Mouse (Mus musculus) embryonic stem cell, embryonic (primary cell): ENCODE measurements around the gene Gpr119.

Source experiments
- CTCF ChIA-PET, 4 experiments: fragments of 300-600 bp in 2 of 4; fragments of 350-600 bp in 2 of 4; sonication (Branson Sonifier 250); formaldehyde crosslinking; loops; one replicate each; lab custom pipeline; 2022; ENCODE audit warnings: inconsistent platforms in 2 of 4; lab: Charles Lee
- POLR2A ChIA-PET, 4 experiments: fragments of 300-600 bp in 2 of 4; fragments of 350-600 bp in 2 of 4; sonication (Branson Sonifier 250); formaldehyde crosslinking; loops; one replicate each; lab custom pipeline; 2022; ENCODE audit warnings: antibody characterized with exemption in 4 of 4, inconsistent platforms in 1 of 4; lab: Charles Lee

The Gpr119 gene

DNA sequence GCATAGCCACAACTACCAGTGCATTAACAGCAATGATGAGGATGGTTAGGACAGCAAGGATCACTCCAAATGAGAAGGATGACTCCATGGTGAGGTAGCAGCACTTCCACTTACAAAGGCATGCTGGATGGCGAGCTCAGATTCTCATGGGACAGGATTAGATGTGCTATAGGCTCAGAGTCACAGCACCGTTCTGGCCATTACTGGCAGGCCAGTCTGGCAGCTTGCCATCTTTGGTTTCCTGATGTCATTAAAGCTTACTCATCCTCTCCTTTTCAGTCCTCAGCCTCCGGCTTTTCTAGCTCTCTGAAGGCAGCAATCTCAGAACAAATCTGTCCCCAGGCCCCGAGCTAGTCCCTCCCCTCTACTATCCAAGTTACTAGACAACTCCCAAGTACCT, at the start of gene Gpr119:
TSS of gene Gpr119 (minus strand) at position 308 of the 400 bp plus-strand sequence.
- CTCF ChIA-PET, result interaction anchor here in 3 of 4 experiments (0.6 to 1.2 kb wide), 3 partner anchors 10 to 598 kb away, joined by 3 read pairs; no protein-coding TSS in a partner anchor
- POLR2A ChIA-PET, result no interaction called here

DNA sequence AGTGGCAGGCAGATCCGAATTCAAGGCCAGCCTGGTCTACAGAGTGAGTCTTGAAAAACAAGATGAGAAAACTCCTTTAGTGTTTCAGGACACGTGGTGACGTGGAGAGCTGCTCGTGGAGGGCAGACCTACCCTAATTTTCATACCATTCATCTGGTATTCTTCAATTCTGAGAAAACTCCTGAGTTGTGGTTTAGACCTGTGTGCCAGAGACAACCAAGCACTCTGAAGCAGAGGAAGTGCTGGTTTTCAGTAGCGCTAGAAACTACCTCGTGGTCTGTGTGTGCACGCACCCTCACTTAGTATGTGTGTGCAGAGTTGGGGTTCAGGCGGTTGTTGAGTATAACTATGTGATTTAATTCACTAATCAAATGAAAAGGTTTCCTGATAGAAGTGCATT, 38.6 kb upstream of the Gpr119 start:
- POLR2A ChIA-PET, result interaction anchor here in 1 of 4 experiments (0.6 kb wide), 1 partner anchor 270 kb away, joined by 3 read pairs; no protein-coding TSS in a partner anchor
- CTCF ChIA-PET, result no interaction called here

DNA sequence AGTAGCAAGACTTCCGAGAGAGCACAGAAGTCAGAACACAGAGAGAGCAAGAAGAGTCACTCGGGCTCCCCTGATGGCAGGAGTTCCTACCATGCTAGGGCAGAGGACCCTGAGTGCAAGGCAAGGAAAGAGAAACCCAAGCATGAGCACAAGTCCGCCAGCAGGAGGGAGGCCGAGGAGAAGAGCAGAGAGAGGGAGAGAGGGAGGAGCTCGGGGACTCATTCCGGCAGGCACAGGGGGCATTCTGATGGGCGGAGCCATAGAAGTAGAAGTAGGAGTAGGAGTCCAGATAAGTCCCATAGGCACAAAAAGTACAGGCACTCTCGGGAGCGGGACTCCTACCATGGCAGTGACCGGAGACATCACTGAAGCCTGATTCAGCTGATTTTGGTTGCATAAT, 35.4 kb upstream of the Gpr119 start:
- CTCF ChIA-PET, result no interaction called here
- POLR2A ChIA-PET, result no interaction called here

DNA sequence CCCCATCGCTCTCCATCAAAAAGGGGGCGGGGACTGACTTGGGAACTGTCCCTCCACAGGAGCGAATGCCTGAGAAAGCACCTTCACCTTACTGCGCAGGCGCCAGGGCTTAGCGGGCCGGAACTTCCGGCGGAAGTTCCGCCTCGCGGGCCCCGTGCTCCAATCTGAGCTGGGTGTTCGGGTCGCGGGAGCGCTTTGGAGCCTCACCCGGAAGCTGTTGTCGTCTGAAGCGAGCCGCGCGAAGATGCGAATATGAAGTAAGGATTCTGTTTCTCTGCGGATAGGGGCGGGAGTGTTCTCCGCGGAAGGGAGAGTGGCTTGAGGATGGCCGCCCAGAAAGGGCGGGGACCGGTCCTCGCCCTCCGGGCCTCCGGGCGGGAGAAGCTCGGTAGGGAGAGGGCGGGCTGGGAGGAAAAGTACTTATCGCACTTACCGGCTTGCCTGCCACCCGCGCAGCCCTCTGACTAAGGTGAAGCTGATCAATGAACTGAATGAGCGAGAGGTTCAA, 20.6 kb upstream of the Gpr119 start, which contains the start of gene Rbmx2:
TSS of gene Rbmx2 (plus strand) at position 141 of the 508 bp plus-strand sequence.
- ChIA-PET POLR2A (interaction anchor here in 3 of 4 experiments (0.6 to 2.2 kb wide), 9 partner anchors 9 to 594 kb away, joined by 3 to 8 read pairs (median 3); partner anchors contain the start of gene Enox2 (in 2 of the 3)), CTCF (interaction anchor here in 1 of 4 experiments (0.6 kb wide), 1 partner anchor 111 kb away, joined by 3 read pairs; no protein-coding TSS in a partner anchor)

DNA sequence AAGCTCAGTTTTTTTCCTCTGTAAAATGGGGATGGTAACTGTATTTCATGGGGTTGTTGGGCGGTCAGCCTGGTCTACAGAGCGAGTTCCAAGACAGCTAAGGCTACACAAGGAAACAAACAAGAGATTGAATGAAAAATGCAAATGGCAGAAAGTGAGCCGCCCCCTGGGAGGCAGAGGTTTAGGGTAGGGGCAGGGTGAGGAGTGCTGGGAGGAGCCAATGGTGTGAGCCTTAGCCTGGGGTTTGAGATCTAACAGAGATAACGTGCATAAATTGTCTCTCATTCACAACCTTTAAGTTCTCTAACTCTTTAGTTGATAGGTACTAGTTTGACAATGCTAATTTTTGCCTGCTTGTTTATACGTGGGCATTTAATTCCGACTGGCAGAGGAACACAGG, 20.2 kb upstream of the Gpr119 start:
- POLR2A ChIA-PET, result interaction anchor here in 3 of 4 experiments (0.6 to 2.2 kb wide), 6 partner anchors 12 to 594 kb away, joined by 3 to 8 read pairs (median 4); partner anchors contain the start of gene Enox2 (in 1 of the 3)
- CTCF ChIA-PET, result interaction anchor here in 2 of 4 experiments (0.6 kb wide), 2 partner anchors 10 to 110 kb away, joined by 3 read pairs; no protein-coding TSS in a partner anchor

DNA sequence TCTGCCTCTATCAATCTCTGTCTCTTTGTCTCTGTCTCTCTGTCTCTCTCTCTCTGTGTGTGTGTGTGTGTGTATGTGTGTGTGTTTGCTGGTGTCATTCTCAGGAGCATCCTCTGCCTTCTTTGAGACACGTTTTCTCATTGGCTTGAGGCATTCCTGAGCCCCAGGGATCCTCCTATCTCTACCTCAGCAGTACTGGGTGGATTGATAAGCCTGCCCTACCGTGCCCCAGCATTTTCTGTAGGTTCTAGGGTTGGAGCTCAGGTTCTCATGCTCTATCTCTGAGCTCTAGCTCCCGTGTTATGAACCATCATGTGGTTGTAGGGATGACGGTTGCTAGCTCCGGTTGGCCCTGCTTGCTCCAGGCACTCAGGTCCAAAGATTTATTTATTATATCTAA, 9.6 kb upstream of the Gpr119 start:
- POLR2A ChIA-PET, result interaction anchor here in 1 of 4 experiments (0.6 kb wide), 1 partner anchor 274 kb away, joined by 4 read pairs; no protein-coding TSS in a partner anchor

DNA sequence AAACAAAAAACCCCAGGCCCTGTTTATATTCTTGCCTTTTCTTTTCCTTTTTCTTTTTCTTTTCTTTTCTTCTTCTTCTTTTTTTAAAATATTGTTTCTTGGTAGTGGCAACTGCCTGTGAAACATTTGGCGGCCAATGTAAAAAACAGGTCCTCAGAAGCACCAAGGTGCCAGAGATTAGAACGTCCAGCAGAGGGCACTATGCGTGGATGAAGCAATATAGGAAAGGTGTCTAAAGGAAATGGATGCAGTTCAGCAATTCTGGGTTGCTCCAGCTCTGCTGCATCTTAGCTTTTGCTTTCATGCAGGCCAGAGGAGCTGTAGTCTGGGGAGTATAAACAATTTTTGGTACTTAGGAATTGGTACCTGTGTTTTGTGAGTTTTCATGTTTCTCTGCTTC, 9.2 kb upstream of the Gpr119 start:
- ChIA-PET POLR2A (no interaction called here), CTCF (interaction anchor here in 3 of 4 experiments (0.6 to 1.5 kb wide), 5 partner anchors 8 to 620 kb away, joined by 3 read pairs; no protein-coding TSS in a partner anchor)

More for the DNA sequence above, 9.6 kb upstream of the Gpr119 start:
- CTCF ChIA-PET, result interaction anchor here in 3 of 4 experiments (0.6 to 1.5 kb wide), 6 partner anchors 8 to 620 kb away, joined by 3 read pairs; no protein-coding TSS in a partner anchor

DNA sequence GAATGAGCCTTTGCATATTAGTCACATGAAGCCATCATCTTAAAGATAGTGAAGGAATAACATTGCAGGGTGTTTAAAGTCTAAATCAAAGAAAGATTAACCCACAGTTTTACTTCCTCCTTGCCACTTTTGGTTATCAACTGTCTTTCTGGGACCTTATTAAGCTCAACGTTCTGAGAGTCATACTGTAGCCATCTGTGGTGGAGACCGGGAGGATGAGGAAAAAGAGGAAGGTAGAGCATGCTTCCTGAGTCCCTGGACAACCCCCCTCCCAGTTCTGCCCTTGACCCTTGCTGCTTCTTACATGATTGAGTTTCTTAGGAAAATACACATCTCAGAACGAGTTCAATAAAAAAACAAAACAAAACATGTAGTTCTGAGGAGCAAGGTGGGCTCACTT, 2.6 kb downstream of the Gpr119 start:
- CTCF ChIA-PET, result no interaction called here
- POLR2A ChIA-PET, result no interaction called here

DNA sequence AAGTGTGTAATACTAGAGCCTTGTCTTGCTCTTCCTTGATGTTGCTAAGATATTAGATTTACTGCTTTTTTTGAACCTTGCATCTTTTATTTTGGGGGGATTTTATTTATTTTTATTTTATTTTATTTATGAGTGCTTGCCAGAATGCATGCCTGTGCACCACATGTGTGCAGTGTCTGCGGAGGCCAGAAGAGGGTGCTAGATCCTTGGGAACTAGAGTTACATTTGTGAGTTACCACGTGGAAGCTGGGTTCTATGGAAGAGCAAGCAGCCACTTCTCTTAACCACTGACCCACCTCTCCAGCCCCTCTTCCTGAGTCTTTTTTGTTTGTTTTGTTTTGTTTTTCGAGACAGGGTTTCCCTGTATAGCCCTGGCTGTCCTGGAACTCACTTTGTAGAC, 4.7 kb downstream of the Gpr119 start:
- ChIA-PET POLR2A (interaction anchor here in 1 of 4 experiments (0.6 kb wide), 1 partner anchor 25 kb away, joined by 3 read pairs; the partner anchor contains the start of gene Rbmx2), CTCF (interaction anchor here in 2 of 4 experiments (0.6 to 1.0 kb wide), 2 partner anchors 14 to 1102 kb away, joined by 3 to 6 read pairs; no protein-coding TSS in a partner anchor)

DNA sequence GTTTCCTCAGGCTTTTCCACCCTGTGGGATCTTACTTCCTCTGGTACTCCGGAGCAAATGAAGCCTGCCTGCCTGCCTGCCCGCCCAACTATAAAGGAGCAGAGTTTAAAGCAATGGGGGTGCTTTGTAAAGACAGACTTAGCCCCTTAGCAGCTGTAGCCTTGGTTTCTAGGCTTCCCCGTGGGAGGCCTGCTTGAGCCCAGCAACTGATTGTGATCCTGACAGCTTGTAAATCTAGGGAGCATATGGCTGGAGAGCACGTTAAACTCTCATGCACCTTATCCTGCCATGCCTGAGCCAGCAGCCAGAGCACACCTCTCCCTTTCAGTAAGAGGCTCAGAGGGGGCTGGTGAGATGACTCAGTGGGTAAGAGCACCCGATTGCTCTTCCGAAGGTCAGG, 7.5 kb downstream of the Gpr119 start:
- POLR2A ChIA-PET, result interaction anchor here in 1 of 4 experiments (0.5 kb wide), 1 partner anchor 163 kb away, joined by 8 read pairs; no protein-coding TSS in a partner anchor

DNA sequence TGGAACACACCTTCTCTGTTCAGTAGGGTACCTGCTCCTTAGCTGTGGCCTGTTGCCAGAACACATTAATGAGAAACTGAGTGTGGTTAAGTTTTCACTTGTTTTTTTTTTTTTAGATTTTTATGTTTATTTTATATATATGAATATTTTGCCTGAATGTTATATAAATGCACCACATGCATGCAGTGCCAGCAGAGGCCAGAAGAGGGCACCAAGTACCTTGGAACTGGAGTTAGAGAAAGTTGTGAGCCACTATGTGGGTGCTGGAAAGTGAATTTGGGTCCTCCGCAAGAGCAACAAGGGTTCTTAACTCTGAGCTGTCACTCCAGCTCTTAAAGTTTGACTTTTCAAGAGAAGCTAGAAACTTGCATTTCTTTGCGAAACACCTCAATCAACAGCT, 30.2 kb downstream of the Gpr119 start:
- CTCF ChIA-PET, result interaction anchor here in 2 of 4 experiments (0.7 kb wide), 2 partner anchors 10 to 103 kb away, joined by 3 to 4 read pairs; no protein-coding TSS in a partner anchor
- POLR2A ChIA-PET, result no interaction called here

More for the DNA sequence above, 7.5 kb downstream of the Gpr119 start:
- CTCF ChIA-PET, result interaction anchor here in 1 of 4 experiments (0.6 to 0.7 kb wide), 2 partner anchors 755 to 1972 kb away, joined by 3 read pairs; no protein-coding TSS in a partner anchor

DNA sequence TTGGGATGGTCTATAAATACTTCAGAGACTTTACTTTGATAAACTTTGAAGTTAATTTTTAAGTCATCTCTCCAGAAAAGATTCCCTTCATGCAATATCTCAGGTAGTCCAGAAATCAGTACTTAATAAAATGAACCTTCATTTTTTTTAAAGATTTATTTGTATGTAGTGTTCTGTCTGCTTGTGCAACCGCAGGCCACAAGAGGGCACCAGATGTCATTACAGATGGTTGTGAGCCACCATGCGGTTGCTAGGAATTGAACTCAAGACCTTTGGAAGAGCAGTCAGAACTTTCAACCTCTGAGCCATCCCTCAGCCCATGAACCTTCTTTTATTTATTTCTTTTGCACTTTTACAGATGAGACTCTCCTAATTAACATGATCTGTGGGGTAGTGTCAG, 37.2 kb downstream of the Gpr119 start:
- POLR2A ChIA-PET, result interaction anchor here in 1 of 4 experiments (0.6 kb wide), 1 partner anchor 51 kb away, joined by 3 read pairs; no protein-coding TSS in a partner anchor

DNA sequence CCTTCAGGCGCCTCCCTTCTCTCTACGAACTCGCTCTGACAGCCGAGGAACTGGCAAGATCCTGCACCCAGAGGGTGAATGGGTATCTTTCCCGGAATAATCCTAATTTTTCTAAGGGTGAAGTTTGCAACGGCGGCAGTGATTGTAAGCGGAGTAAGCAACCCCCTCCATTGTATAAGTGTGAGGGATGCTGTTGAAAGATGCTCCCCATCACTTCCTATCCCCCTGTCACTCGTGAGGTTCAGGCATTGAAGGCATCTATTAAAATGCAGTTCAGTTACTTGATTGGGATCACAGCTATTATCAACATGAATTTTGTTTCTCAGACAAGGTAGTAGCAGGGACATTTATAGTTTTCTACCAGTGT, 50.2 kb downstream of the Gpr119 start:
- ChIA-PET CTCF (no interaction called here), POLR2A (interaction anchor here in 2 of 4 experiments (0.7 to 3.0 kb wide), 4 partner anchors 15 to 32 kb away, joined by 3 to 10 read pairs (median 6); partner anchors contain the start of gene Zfp280c (in 1 of the 2))

More for the DNA sequence above, 37.2 kb downstream of the Gpr119 start:
- CTCF ChIA-PET, result no interaction called here

DNA sequence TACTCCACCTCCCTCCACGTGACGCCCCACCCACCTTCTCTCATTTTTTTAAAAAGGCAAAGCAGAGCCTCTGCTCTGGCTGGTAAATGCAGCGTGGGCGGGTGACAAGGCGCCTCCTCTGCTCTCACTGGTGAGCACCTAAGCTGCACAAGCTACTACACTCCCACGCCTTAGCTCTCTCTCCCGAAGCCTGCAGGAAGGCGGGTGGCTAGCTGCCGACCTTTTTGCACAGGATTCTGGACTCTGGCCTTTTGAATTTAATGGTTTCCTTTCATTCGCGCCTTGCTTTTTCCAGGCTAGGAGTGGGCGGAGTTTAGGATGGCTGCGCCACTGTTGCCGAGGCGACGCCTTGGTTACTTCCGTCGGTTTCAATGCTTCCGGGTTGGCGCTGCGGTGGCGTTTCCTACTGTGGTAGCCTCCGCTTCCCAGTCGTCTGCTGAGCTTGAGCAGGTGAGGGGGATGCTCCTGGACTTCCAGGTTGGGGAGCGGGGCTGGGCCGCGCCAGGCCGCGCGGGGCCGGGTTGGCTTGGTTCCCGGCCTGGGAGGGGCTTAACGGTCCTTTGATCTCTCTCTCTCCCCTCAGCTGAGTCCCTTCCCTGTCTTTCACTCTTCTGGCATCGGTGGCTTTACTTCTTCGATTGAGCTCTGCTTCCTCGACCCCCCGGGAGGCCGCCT, 50.8 kb downstream of the Gpr119 start, which contains the start of gene Slc25a14:
TSS of gene Slc25a14 (plus strand) at position 35 of the 675 bp plus-strand sequence.
- ChIA-PET POLR2A (interaction anchor here in 2 of 4 experiments (1.0 to 3.0 kb wide), 6 partner anchors 13 to 72 kb away, joined by 3 to 10 read pairs (median 6); partner anchors contain the start of gene Zfp280c (in 1 of the 2)), CTCF (no interaction called here)

DNA sequence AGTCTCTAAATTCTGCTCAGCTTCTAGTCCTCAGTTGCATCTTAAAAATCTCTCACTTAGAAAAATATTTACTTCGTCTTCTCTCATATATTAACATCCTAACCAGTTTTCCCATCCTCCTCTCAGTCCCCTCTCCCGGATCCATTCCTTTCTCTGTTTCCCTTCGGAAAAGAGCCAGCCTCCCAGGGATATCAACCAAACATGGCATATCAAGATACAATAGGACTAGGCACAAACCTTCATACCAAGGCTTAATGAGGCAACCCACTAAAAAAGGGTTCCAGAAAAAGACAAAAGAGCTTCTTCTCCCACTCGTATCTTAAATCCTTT, 51.3 kb downstream of the Gpr119 start:
- CTCF ChIA-PET, result no interaction called here

More for the DNA sequence above, 51.3 kb downstream of the Gpr119 start:
- POLR2A ChIA-PET, result interaction anchor here in 2 of 4 experiments (1.0 to 3.0 kb wide), 7 partner anchors 13 to 73 kb away, joined by 3 to 10 read pairs (median 3); partner anchors contain the start of gene Zfp280c (in 1 of the 2)
